8 mouse cellular contexts compared by ENCODE assay signal in the genomic region with DNA sequence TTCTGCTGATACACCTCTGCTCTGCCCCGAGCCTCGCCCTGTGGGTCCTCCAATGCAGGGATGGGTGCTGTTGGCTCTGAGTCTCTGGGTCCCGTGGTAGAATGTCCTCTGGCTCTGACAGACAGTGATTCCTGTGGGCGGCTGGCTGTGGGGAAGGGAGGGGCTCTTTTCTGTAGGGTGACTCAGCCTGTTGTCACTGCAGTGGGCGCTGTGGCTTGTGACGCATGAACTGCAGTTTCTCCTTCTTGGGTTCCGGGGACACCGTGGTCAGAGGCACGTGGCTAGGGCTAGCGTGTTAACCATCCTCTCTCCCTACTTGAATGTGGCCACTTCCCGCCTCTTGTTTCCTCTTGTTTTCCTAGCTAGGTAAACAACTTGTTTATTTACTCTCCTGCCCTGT. TPM values are rescaled to one million over a fixed set of nuclear protein-coding genes. Genes with fewer than 3 reads are reported as not detected.
DNase-seq lines count a peak whose midpoint lies in the region; ATAC-seq and TF ChIP-seq lines count a peak whose summit lies in the region.

No protein-coding gene starts in this region.

- no peaks in the 10 kb centered on the region for H3K9me3 ChIP-seq in liver, postnatal 0 days (ENCODE audit: low read length)
- no peaks in the 10 kb centered on the region for H3K9me3 ChIP-seq in stomach, embryonic 16.5 days (replicated peaks; ENCODE audit: control insufficient read depth, low read length)
- H3K9me3 ChIP-seq in midbrain, postnatal 0 days (ENCODE audit: low read length), result no peaks in the 10 kb centered on the region
- H3K9me3 ChIP-seq in midbrain, embryonic 10.5 days (replicated peaks), result no peaks in the 10 kb centered on the region

- no peak for TF ChIP-seq CTCF in liver, postnatal 0 days (IDR thresholded peaks at IDR 0.05; ENCODE audit: low read depth)
- TF ChIP-seq CTCF in midbrain, postnatal 0 days (IDR thresholded peaks at IDR 0.05), result no peak

- no peak for TF ChIP-seq EP300 in liver, postnatal 0 days (IDR thresholded peaks at IDR 0.05; ENCODE audit: low read depth)

- H3K4me2 ChIP-seq in liver, postnatal 0 days (ENCODE audit: low read depth, low read length), result no peak overlapping the region
- H3K4me2 ChIP-seq in stomach, embryonic 16.5 days (ENCODE audit: low read depth, low read length), result no peak overlapping the region
- no peak overlapping the region for H3K4me2 ChIP-seq in midbrain, postnatal 0 days (ENCODE audit: low read depth, low read length, poor library complexity, severe bottlenecking)

- 29% methylated on average over 11 of the region's 11 CpGs for WGBS in liver, postnatal 0 days (ENCODE audit: insufficient replicate concordance)
- WGBS in stomach, embryonic 16.5 days, result 71% methylated on average over 11 of the region's 11 CpGs
- WGBS in midbrain, postnatal 0 days, result 86% methylated on average over 11 of the region's 11 CpGs
- WGBS in midbrain, embryonic 10.5 days, result 88% methylated on average over 11 of the region's 11 CpGs

- peak; percentile 95 for ATAC-seq in activated CD4-positive, CD25-positive, alpha-beta regulatory T cell, adult 4 months
- ATAC-seq in liver, postnatal 0 days, result peak; percentile 31
- ATAC-seq in stomach, embryonic 16.5 days (ENCODE audit: insufficient read depth, low FRiP score), result no peak
- no peak for ATAC-seq in midbrain, postnatal 0 days (ENCODE audit: low FRiP score)

- peak; percentile 31 for DNase-seq in kidney, adult 9 months
- no peak for DNase-seq in kidney, adult 18-20 months
- DNase-seq in heart, adult 9 months (ENCODE audit: low spot score in 2 of 2), result peak; percentile 69 to 77
- peak; percentile 58 for DNase-seq in liver, postnatal 0 days
- DNase-seq in midbrain, postnatal 0 days (ENCODE audit: low spot score), result no peak
- no peak for DNase-seq in midbrain, embryonic 10.5 days (ENCODE audit: low spot score)

- H3K27me3 ChIP-seq in liver, postnatal 0 days (ENCODE audit: insufficient read depth, low read length), result no peaks in the 10 kb centered on the region
- no peaks in the 10 kb centered on the region for H3K27me3 ChIP-seq in stomach, embryonic 16.5 days (ENCODE audit: control insufficient read depth, insufficient read depth, low read length)
- H3K27me3 ChIP-seq in midbrain, postnatal 0 days (ENCODE audit: insufficient read depth, low read length), result no peaks in the 10 kb centered on the region
- no peaks in the 10 kb centered on the region for H3K27me3 ChIP-seq in midbrain, embryonic 10.5 days (ENCODE audit: low read depth, poor library complexity, severe bottlenecking)

- H3K27ac ChIP-seq in liver, postnatal 0 days (ENCODE audit: low read depth), result peak overlapping the region; percentile 81
- peak overlapping the region; percentile 8; the same call in 1 of the 2 replicates for H3K27ac ChIP-seq in stomach, embryonic 16.5 days (ENCODE audit: low read length)
- H3K27ac ChIP-seq in midbrain, postnatal 0 days (ENCODE audit: low read depth, low read length), result no peak overlapping the region
- no peak overlapping the region for H3K27ac ChIP-seq in midbrain, embryonic 10.5 days (replicated peaks)

- H3K9ac ChIP-seq in liver, postnatal 0 days (replicated peaks), result no peak overlapping the region
- H3K9ac ChIP-seq in stomach, embryonic 16.5 days (ENCODE audit: low read length), result no peak overlapping the region
- H3K9ac ChIP-seq in midbrain, postnatal 0 days (replicated peaks; ENCODE audit: low read length, poor library complexity, severe bottlenecking), result no peak overlapping the region

- H3K36me3 ChIP-seq in liver, postnatal 0 days (replicated peaks; ENCODE audit: insufficient read depth, low read length), result peaks cover 13% of the 10 kb centered on the region
- H3K36me3 ChIP-seq in stomach, embryonic 16.5 days (ENCODE audit: control insufficient read depth, insufficient read depth, low read length), result peaks cover 40% of the 10 kb centered on the region
- H3K36me3 ChIP-seq in midbrain, postnatal 0 days (ENCODE audit: insufficient read depth, low read length), result peaks cover 49% of the 10 kb centered on the region
- peaks cover 39% of the 10 kb centered on the region for H3K36me3 ChIP-seq in midbrain, embryonic 10.5 days

- no peak overlapping the region for H3K4me3 ChIP-seq in liver, postnatal 0 days (ENCODE audit: low read depth, low read length)
- H3K4me3 ChIP-seq in stomach, embryonic 16.5 days (replicated peaks; ENCODE audit: low read length), result no peak overlapping the region
- H3K4me3 ChIP-seq in midbrain, postnatal 0 days (ENCODE audit: low read depth, low read length), result no peak overlapping the region
- no peak overlapping the region for H3K4me3 ChIP-seq in midbrain, embryonic 10.5 days

- peaks cover 15% of the 10 kb centered on the region for H3K4me1 ChIP-seq in liver, postnatal 0 days (ENCODE audit: insufficient read depth)
- H3K4me1 ChIP-seq in stomach, embryonic 16.5 days (ENCODE audit: control insufficient read depth, insufficient read depth, low read length), result peaks cover 14% of the 10 kb centered on the region
- H3K4me1 ChIP-seq in midbrain, postnatal 0 days (ENCODE audit: insufficient read depth, low read length), result no peaks in the 10 kb centered on the region
- H3K4me1 ChIP-seq in midbrain, embryonic 10.5 days, result peaks cover 13% of the 10 kb centered on the region

RNA-seq across cellular contexts. Expression of a gene that starts 41.6 kb away (rescaled TPM):
- polyA plus RNA-seq in activated CD4-positive, CD25-positive, alpha-beta regulatory T cell, adult 4 months (2017; shearing (Covaris generic)), result 1 to 10 TPM; 1.3 to 2.1 TPM
- polyA plus RNA-seq in liver, postnatal 0 days (2015; fragmentation: Nextera tagmentation; extraction: Ambion mirVana), result 5.2 and 5.9 TPM in 2 replicates
- polyA plus RNA-seq in stomach, embryonic 16.5 days (2015; fragmentation: Nextera tagmentation; extraction: Ambion mirVana), result 108 and 139 TPM in 2 replicates
- 39.5 and 40.9 TPM in 2 replicates for total RNA-seq in midbrain, postnatal 0 days (2014; rRNA removed)
- polyA plus RNA-seq in midbrain, postnatal 0 days (2015; fragmentation: Nextera tagmentation; extraction: Ambion mirVana), result 17.7 and 18.1 TPM in 2 replicates
- 23.5 and 25.5 TPM in 2 replicates for polyA plus RNA-seq in midbrain, embryonic 10.5 days (2016; fragmentation: Nextera tagmentation; extraction: Ambion mirVana)

RNA-seq across cellular contexts. Expression of a gene that starts 43.8 kb away (rescaled TPM):
- 100 to 1,000 TPM in 1 of 2 experiments, 10 to 100 TPM in 1; 52.9 to 648 TPM for polyA plus RNA-seq in activated CD4-positive, CD25-positive, alpha-beta regulatory T cell, adult 4 months (2017; shearing (Covaris generic))
- polyA plus RNA-seq in liver, postnatal 0 days (2015; fragmentation: Nextera tagmentation; extraction: Ambion mirVana), result 103 and 104 TPM in 2 replicates
- 124 and 174 TPM in 2 replicates for polyA plus RNA-seq in stomach, embryonic 16.5 days (2015; fragmentation: Nextera tagmentation; extraction: Ambion mirVana)
- total RNA-seq in midbrain, postnatal 0 days (2014; rRNA removed), result 173 and 196 TPM in 2 replicates
- polyA plus RNA-seq in midbrain, postnatal 0 days (2015; fragmentation: Nextera tagmentation; extraction: Ambion mirVana), result 102 and 107 TPM in 2 replicates
- polyA plus RNA-seq in midbrain, embryonic 10.5 days (2016; fragmentation: Nextera tagmentation; extraction: Ambion mirVana), result 144 and 172 TPM in 2 replicates

RNA-seq across cellular contexts. Expression of a gene that starts 43.9 kb away (rescaled TPM):
- polyA plus RNA-seq in activated CD4-positive, CD25-positive, alpha-beta regulatory T cell, adult 4 months (2017; shearing (Covaris generic)), result 1 to 10 TPM; 4.1 to 4.7 TPM
- 1.3 and 1.6 TPM in 2 replicates for polyA plus RNA-seq in liver, postnatal 0 days (2015; fragmentation: Nextera tagmentation; extraction: Ambion mirVana)
- 10.4 and 11.2 TPM in 2 replicates for polyA plus RNA-seq in stomach, embryonic 16.5 days (2015; fragmentation: Nextera tagmentation; extraction: Ambion mirVana)
- total RNA-seq in midbrain, postnatal 0 days (2014; rRNA removed), result 31.4 and 37.3 TPM in 2 replicates
- 25.3 and 26.2 TPM in 2 replicates for polyA plus RNA-seq in midbrain, postnatal 0 days (2015; fragmentation: Nextera tagmentation; extraction: Ambion mirVana)
- 9.8 and 12.9 TPM in 2 replicates for polyA plus RNA-seq in midbrain, embryonic 10.5 days (2016; fragmentation: Nextera tagmentation; extraction: Ambion mirVana)

Comparison
In these comparisons a context has a peak if more than half of its experiments do, and no peak if none do; other contexts are left out.
1. DNase-seq: peak in kidney, adult 9 months (single experiment), heart, adult 9 months (2 of 2) and liver, postnatal 0 days (single experiment); none in kidney, adult 18-20 months (single experiment), midbrain, postnatal 0 days (single experiment) and midbrain, embryonic 10.5 days (single experiment).
2. ATAC-seq: peak in activated CD4-positive, CD25-positive, alpha-beta regulatory T cell, adult 4 months (single experiment) and liver, postnatal 0 days (single experiment); none in stomach, embryonic 16.5 days (single experiment) and midbrain, postnatal 0 days (single experiment).
3. H3K27ac ChIP-seq: peak in liver, postnatal 0 days (single experiment) and stomach, embryonic 16.5 days (single experiment); none in midbrain, postnatal 0 days (single experiment) and midbrain, embryonic 10.5 days (single experiment).